Mouse (Mus musculus): ENCODE results near the gene Hoxa5. TPM values are rescaled to one million over a fixed set of nuclear protein-coding genes. Genes with fewer than 3 reads are reported as not detected.
A peak's percentile ranks its signal among the peaks of the same experiment; 100 is the strongest.

Hoxa5 gene
- polyA plus RNA-seq, 1 experiment from 2014 or later: 8.0 TPM

DNA sequence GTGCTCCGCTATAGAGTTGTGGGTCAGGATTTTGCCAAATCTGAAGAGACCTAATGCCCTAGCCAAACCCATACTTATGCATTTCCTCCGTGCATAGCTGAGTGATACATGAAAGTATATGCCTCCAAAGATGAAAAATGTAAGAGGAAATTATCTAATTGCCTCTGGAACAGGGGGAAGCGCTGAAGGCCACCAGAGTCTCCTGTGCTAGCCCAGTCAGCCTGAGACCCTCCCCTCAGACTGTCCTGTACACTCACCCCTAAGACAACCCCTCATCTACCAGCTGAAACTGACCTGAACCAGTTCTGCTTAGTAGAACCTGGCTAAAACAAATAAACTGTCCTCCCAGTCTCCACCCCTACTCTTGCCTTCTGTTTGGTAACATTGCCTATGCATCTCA, 23.7 kb downstream of the Hoxa5 start:
- H3K4me1 ChIP-seq (replicated peaks; ENCODE audit: control insufficient read depth, insufficient read depth, low read length): peaks cover 10% of the 10 kb centered on the region
- H3K27ac ChIP-seq (ENCODE audit: low read depth, low read length): no peak overlapping the region
- no peak for DNase-seq (ENCODE audit: low spot score)
- no peak overlapping the region for H3K9ac ChIP-seq (ENCODE audit: low read depth, low read length)
- H3K4me2 ChIP-seq: peak overlapping the region; percentile 64
- no peak for ATAC-seq (replicated peaks; ENCODE audit: low FRiP score)
- H3K36me3 ChIP-seq (ENCODE audit: control insufficient read depth, insufficient read depth, low read length): no peaks in the 10 kb centered on the region
- 24% methylated on average over 3 of the region's 3 CpGs for WGBS
- H3K27me3 ChIP-seq (replicated peaks; ENCODE audit: control insufficient read depth, insufficient read depth, low read length): peaks cover 99% of the 10 kb centered on the region
- no peaks in the 10 kb centered on the region for H3K9me3 ChIP-seq (ENCODE audit: control insufficient read depth, low read length)
- no peak overlapping the region for H3K4me3 ChIP-seq (ENCODE audit: low read depth, low read length)

- H3K4me3 ChIP-seq (ENCODE audit: low read depth, low read length): peak overlapping the region; percentile 46
- DNase-seq (ENCODE audit: low spot score) (no peak), ATAC-seq (replicated peaks; ENCODE audit: low FRiP score) (no peak)
- peak overlapping the region; percentile 79; the same call in 1 of the 2 replicates for H3K27ac ChIP-seq (ENCODE audit: low read depth, low read length)
- peak overlapping the region; percentile 64 for H3K4me2 ChIP-seq
- peak overlapping the region; percentile 54; the same call in 1 of the 2 replicates for H3K9ac ChIP-seq (ENCODE audit: low read depth, low read length)
- peaks cover 9% of the 10 kb centered on the region for H3K4me1 ChIP-seq (replicated peaks; ENCODE audit: control insufficient read depth, insufficient read depth, low read length)
- WGBS: 11% methylated on average over 11 of the region's 11 CpGs
- H3K27me3 ChIP-seq (replicated peaks; ENCODE audit: control insufficient read depth, insufficient read depth, low read length): peaks cover 99% of the 10 kb centered on the region
- no peaks in the 10 kb centered on the region for H3K36me3 ChIP-seq (ENCODE audit: control insufficient read depth, insufficient read depth, low read length)
- no peaks in the 10 kb centered on the region for H3K9me3 ChIP-seq (ENCODE audit: control insufficient read depth, low read length)
Observed at GRCm38 (mm10) chr6:52180213-52180710, 24.1 kb downstream of the Hoxa5 start.

- Histone ChIP-seq H3K4me2 (peak overlapping the region; percentile 64), H3K4me3 (ENCODE audit: low read depth, low read length) (peak overlapping the region; percentile 46), H3K9me3 (ENCODE audit: control insufficient read depth, low read length) (no peaks in the 10 kb centered on the region), H3K4me1 (replicated peaks; ENCODE audit: control insufficient read depth, insufficient read depth, low read length) (peaks cover 9% of the 10 kb centered on the region), H3K36me3 (ENCODE audit: control insufficient read depth, insufficient read depth, low read length) (no peaks in the 10 kb centered on the region), H3K27ac (ENCODE audit: low read depth, low read length) (peak overlapping the region; percentile 79; the same call in 1 of the 2 replicates), H3K27me3 (replicated peaks; ENCODE audit: control insufficient read depth, insufficient read depth, low read length) (peaks cover 99% of the 10 kb centered on the region), H3K9ac (ENCODE audit: low read depth, low read length) (peak overlapping the region; percentile 54)
- no peak for DNase-seq (ENCODE audit: low spot score)
- WGBS: 6% methylated on average over 10 of the region's 10 CpGs
- ATAC-seq (replicated peaks; ENCODE audit: low FRiP score): no peak
Observed at GRCm38 (mm10) chr6:52179690-52180089, 24.7 kb downstream of the Hoxa5 start.

GRCm38 (mm10) chr6:52178918-52179665, 25.3 kb downstream of the Hoxa5 start:
- peak overlapping the region; percentile 54 for H3K9ac ChIP-seq (ENCODE audit: low read depth, low read length)
- no peak for ATAC-seq (replicated peaks; ENCODE audit: low FRiP score)
- peaks cover 98% of the 10 kb centered on the region for H3K27me3 ChIP-seq (replicated peaks; ENCODE audit: control insufficient read depth, insufficient read depth, low read length)
- H3K4me2 ChIP-seq: peak overlapping the region; percentile 64
- peaks cover 8% of the 10 kb centered on the region for H3K4me1 ChIP-seq (replicated peaks; ENCODE audit: control insufficient read depth, insufficient read depth, low read length)
- 6% methylated on average over 4 of the region's 4 CpGs for WGBS
- H3K36me3 ChIP-seq (ENCODE audit: control insufficient read depth, insufficient read depth, low read length): no peaks in the 10 kb centered on the region
- H3K27ac ChIP-seq (ENCODE audit: low read depth, low read length): peak overlapping the region; percentile 79
- H3K4me3 ChIP-seq (ENCODE audit: low read depth, low read length): peak overlapping the region; percentile 46
- no peak for DNase-seq (ENCODE audit: low spot score)
- no peaks in the 10 kb centered on the region for H3K9me3 ChIP-seq (ENCODE audit: control insufficient read depth, low read length)

- ATAC-seq (replicated peaks; ENCODE audit: low FRiP score): no peak
- Histone ChIP-seq H3K27ac (ENCODE audit: low read depth, low read length) (peak overlapping the region; percentile 84), H3K4me3 (ENCODE audit: low read depth, low read length) (peak overlapping the region; percentile 46), H3K9ac (ENCODE audit: low read depth, low read length) (peak overlapping the region; percentile 68), H3K4me1 (replicated peaks; ENCODE audit: control insufficient read depth, insufficient read depth, low read length) (peaks cover 4% of the 10 kb centered on the region; the same call in 1 of the 2 replicates), H3K4me2 (peak overlapping the region; percentile 64), H3K36me3 (ENCODE audit: control insufficient read depth, insufficient read depth, low read length) (no peaks in the 10 kb centered on the region), H3K9me3 (ENCODE audit: control insufficient read depth, low read length) (no peaks in the 10 kb centered on the region), H3K27me3 (replicated peaks; ENCODE audit: control insufficient read depth, insufficient read depth, low read length) (peaks cover 97% of the 10 kb centered on the region)
- no peak for DNase-seq (ENCODE audit: low spot score)
- WGBS: 7% methylated on average over 9 of the region's 9 CpGs
Observed at GRCm38 (mm10) chr6:52177806-52178205, 26.6 kb downstream of the Hoxa5 start.

GRCm38 (mm10) chr6:52177061-52177735, 27.2 kb downstream of the Hoxa5 start, which contains the start of gene 5730596B20Rik:
TSS of gene 5730596B20Rik (plus strand) at chr6:52177498.
- peaks cover 7% of the 10 kb centered on the region; the same call in 1 of the 2 replicates for H3K4me1 ChIP-seq (replicated peaks; ENCODE audit: control insufficient read depth, insufficient read depth, low read length)
- peak within 1 kb of the TSS; percentile 84 for H3K27ac ChIP-seq (ENCODE audit: low read depth, low read length)
- H3K36me3 ChIP-seq (ENCODE audit: control insufficient read depth, insufficient read depth, low read length): no peaks in the 10 kb centered on the region
- peak within 1 kb of the TSS; percentile 46 for H3K4me3 ChIP-seq (ENCODE audit: low read depth, low read length)
- DNase-seq (ENCODE audit: low spot score) (no peak), ATAC-seq (replicated peaks; ENCODE audit: low FRiP score) (no peak)
- peak within 1 kb of the TSS; percentile 68 for H3K9ac ChIP-seq (ENCODE audit: low read depth, low read length)
- WGBS: under 1% methylated on average over 36 of the region's 36 CpGs
- H3K9me3 ChIP-seq (ENCODE audit: control insufficient read depth, low read length): no peaks in the 10 kb centered on the region
- H3K4me2 ChIP-seq: peak within 1 kb of the TSS; percentile 64
- H3K27me3 ChIP-seq (replicated peaks; ENCODE audit: control insufficient read depth, insufficient read depth, low read length): peaks cover 99% of the 10 kb centered on the region

- Histone ChIP-seq H3K27ac (ENCODE audit: low read depth, low read length) (peak overlapping the region; percentile 84), H3K4me2 (peak overlapping the region; percentile 64), H3K36me3 (ENCODE audit: control insufficient read depth, insufficient read depth, low read length) (no peaks in the 10 kb centered on the region), H3K9ac (ENCODE audit: low read depth, low read length) (peak overlapping the region; percentile 68), H3K9me3 (ENCODE audit: control insufficient read depth, low read length) (no peaks in the 10 kb centered on the region), H3K4me1 (replicated peaks; ENCODE audit: control insufficient read depth, insufficient read depth, low read length) (peaks cover 5% of the 10 kb centered on the region; the same call in 1 of the 2 replicates), H3K4me3 (ENCODE audit: low read depth, low read length) (peak overlapping the region; percentile 46), H3K27me3 (replicated peaks; ENCODE audit: control insufficient read depth, insufficient read depth, low read length) (peaks cover 99% of the 10 kb centered on the region)
- 2% methylated on average over 6 of the region's 6 CpGs for WGBS
- ATAC-seq (replicated peaks; ENCODE audit: low FRiP score): no peak
- no peak for DNase-seq (ENCODE audit: low spot score)
Observed at GRCm38 (mm10) chr6:52176391-52176790, 28.0 kb downstream of the Hoxa5 start.

DNA sequence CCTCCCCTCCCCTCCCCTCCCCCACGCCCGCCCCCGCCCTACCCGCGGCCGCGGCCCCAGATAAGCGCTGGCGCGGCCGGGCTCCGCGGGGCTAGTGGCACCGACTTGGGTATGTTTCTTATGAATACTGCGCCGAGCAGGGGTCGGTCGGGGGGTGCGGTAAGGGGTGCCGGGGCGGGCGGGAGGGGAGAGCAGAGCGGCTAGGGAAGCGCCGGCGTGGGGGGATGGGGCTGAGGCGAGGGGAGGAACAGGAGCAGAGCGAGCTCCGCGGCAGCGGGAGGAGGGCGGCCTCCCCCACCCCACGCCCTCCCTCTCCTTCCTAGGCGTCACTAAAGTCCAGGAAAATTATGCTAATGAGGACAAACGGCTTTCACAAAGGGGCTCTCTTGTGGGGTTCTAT, 28.5 kb downstream of the Hoxa5 start:
- 0% methylated on average over 9 of the region's 35 CpGs for WGBS
- Histone ChIP-seq H3K36me3 (ENCODE audit: control insufficient read depth, insufficient read depth, low read length) (no peaks in the 10 kb centered on the region), H3K9ac (ENCODE audit: low read depth, low read length) (peak overlapping the region; percentile 68; the same call in 1 of the 2 replicates), H3K4me3 (ENCODE audit: low read depth, low read length) (peak overlapping the region; percentile 46), H3K27ac (ENCODE audit: low read depth, low read length) (peak overlapping the region; percentile 84), H3K4me2 (peak overlapping the region; percentile 64), H3K27me3 (replicated peaks; ENCODE audit: control insufficient read depth, insufficient read depth, low read length) (peaks cover 99% of the 10 kb centered on the region), H3K9me3 (ENCODE audit: control insufficient read depth, low read length) (no peaks in the 10 kb centered on the region), H3K4me1 (replicated peaks; ENCODE audit: control insufficient read depth, insufficient read depth, low read length) (peaks cover 5% of the 10 kb centered on the region; the same call in 1 of the 2 replicates)
- DNase-seq (ENCODE audit: low spot score) (peak; percentile 60), ATAC-seq (replicated peaks; ENCODE audit: low FRiP score) (no peak; the same call in 1 of the 2 replicates)
